Mouse (Mus musculus) macrophage (primary cell): ENCODE results near the gene Adamts3. TPM values are rescaled to one million over a fixed set of nuclear protein-coding genes. Genes with fewer than 3 reads are reported as not detected.

ENCODE experiments used
- H3K27ac ChIP-seq: fragments of 350-480 bp; formaldehyde crosslinking; 2 replicates; pipeline ENCODE4 v1.9.0; 2021
- H3K36me3 ChIP-seq: fragments of 350-480 bp; formaldehyde crosslinking; 2 replicates; pipeline ENCODE4 v1.9.0; 2021; ENCODE audit errors: inconsistent target
- H3K4me3 ChIP-seq: fragments of 350-480 bp; formaldehyde crosslinking; 2 replicates; pipeline ENCODE4 v1.9.0; 2021; ENCODE audit errors: inconsistent target
- H3K79me2 ChIP-seq: fragments of 350-480 bp; formaldehyde crosslinking; 2 replicates; pipeline ENCODE4 v1.9.0; 2021; ENCODE audit errors: inconsistent target
- WGBS: methylation state at CpG from one replicate; pipeline ENCODE4 v1.1.7; 2026; ENCODE audit warnings: inconsistent platforms; ENCODE audit not compliant: missing documents; 5-methylcytosine and 5-hydroxymethylcytosine counted together
- polyA plus RNA-seq: library from polyadenylated mRNA; stranded (reverse); fragments of 250-400 nt; gene quantifications from 3 replicates; pipeline ENCODE4 v1.2.4, GENCODE M21; 2018; ENCODE audit warnings: inconsistent platforms

Gene Adamts3
- polyA plus RNA-seq, 1 experiment from 2014 or later = not detected

DNA sequence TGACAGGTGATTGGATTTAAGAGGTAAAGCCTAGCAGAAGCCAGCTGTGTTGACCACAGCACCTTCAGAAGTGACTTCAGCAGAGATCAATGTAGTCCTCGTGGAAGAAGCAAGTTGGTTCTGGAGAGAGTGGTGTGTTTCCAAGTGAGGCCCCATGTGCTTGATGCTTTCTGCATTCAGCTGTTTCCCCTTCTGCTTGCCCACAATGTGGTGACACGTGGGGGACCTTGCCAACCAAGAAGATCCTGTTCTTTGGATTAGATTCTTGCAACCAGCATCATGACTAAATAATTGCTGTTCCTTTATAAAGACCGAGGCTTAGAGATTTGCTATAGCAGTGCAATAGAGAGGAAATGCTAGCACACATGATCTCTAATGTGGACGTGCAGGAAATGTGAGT is 105.7 kb downstream of the Adamts3 start:
- Histone ChIP-seq H3K79me2 (no peaks in the 10 kb centered on the region), H3K4me3 (no peak overlapping the region), H3K27ac (no peak overlapping the region), H3K36me3 (no peaks in the 10 kb centered on the region)
- 36% methylated on average over 4 of the region's 4 CpGs for WGBS

DNA sequence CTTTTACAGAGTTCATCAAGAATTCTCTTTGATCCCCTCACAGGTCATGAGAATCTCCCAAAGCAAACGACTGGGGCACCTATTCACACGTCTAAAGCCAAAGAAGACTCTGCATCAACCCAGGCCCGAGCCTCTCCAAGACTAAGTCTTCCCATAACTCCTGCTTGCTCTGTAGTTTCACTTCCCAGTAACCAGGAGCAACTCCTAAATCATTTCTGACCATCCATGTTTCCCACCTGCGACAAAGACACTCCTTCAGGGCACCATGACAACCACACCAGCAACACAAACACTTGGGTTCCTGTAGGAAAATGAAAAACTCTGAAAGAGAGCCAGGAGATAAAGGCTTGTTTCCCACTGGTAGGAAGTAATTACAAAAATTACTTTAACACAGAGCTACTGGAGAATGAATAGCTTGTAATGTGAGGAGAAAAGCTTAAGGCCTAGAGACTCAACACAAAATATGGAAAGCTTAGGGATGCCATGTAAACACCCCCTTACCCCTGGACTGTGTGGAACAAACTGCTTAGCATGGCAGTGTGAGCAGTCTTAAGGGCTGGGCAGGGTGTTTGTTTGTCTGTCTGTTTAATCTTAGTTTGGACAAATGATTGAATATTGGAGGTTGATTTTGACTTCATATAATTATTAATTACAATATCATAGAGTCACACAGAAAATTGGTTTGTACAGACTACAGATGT is 112.3 kb downstream of the Adamts3 start:
- WGBS = 91% methylated on average over 4 of the region's 4 CpGs
- Histone ChIP-seq H3K79me2 (no peaks in the 10 kb centered on the region), H3K27ac (no peak overlapping the region), H3K4me3 (no peak overlapping the region), H3K36me3 (no peaks in the 10 kb centered on the region)

DNA sequence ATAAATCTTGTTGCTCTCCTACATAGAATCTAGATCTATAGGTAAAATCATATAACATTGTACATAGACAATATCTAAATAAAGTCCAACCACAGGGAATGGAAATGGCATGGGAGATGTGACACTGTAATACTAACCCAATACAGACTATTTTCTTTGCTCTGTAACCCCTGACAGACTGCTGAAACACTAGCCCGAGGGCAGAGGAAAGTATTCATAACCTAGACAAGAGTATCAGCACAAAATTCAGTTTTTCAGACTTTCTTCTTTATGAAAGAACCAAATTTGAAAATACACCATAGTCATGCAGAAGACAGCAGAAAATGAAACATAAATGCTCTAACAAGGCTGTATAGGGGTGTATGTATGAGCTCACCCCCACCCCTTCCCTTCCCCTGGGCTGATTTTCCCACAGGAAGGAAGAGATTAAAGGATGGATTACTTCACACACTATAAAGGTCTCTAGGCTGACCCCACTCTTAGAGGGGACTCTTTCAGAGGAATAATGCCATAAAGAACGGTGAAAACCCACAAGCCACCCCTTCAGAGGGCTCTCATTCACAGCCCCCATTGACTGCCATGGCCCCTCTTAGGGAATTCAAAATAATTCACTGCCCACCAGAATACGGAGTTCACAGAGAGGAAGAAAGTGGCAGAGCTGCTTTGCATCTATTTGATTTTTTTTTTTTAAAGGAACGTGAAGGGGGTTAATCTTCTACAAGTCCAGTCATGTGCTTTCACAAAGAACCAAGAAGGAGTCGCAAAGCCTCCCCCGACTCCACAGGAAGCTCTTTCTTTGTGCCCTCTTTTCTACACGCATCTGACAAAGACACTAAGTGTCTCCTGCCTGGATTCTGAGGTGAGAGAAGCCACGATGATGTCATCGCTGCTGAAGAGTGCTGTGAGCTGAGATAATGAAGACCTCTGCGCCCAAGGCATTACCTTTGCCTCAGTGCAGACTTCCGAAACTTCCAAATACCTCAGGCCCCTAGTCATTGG is 119.6 kb downstream of the Adamts3 start:
- no peak overlapping the region for H3K27ac ChIP-seq
- no peaks in the 10 kb centered on the region for H3K36me3 ChIP-seq
- 55% methylated on average over 11 of the region's 11 CpGs for WGBS
- H3K4me3 ChIP-seq = no peak overlapping the region
- H3K79me2 ChIP-seq = no peaks in the 10 kb centered on the region

DNA sequence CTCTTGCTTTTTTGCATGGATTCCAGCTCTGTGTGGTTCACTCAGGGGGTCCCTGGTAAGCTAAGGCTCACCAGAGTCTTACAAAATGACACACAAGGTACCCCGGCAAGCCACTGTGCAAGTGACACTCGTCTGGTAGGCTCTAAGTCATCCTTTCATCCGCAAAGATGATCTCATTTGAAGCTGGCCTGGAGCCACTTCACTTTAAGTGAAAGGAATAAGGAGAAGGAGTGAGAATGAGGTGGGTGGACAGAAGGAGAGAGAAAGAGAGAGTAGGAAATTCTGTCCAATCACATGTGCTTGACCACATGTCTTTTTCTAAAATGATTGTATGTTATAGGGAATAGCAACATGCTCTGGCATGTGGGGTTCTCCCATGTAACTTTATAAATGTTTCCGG is 122.8 kb downstream of the Adamts3 start:
- H3K27ac ChIP-seq = no peak overlapping the region
- no peaks in the 10 kb centered on the region for H3K79me2 ChIP-seq
- whole genome bisulfite sequencing = 86% methylated on average over 4 of the region's 4 CpGs
- no peaks in the 10 kb centered on the region for H3K36me3 ChIP-seq
- no peak overlapping the region for H3K4me3 ChIP-seq

DNA sequence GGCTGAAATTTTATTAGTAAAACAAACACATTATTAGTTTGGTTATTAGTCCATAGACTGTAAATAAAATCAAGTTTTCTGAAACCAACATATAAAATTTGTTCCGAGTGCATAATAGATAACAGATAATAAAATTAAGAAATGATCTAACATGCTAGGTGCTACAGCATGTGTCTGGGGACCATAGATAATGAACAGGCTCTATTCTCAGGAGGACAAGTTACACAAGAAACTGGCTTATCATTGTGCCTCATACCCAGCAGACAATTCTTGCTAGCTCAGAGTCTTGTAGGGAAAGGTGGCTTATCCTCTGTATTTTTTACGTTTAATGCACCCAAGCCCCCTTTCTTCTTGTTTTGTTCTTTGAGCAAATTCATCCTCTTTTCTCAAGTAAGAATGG is 131.3 kb downstream of the Adamts3 start:
- no peaks in the 10 kb centered on the region for H3K36me3 ChIP-seq
- no peak overlapping the region for H3K27ac ChIP-seq

DNA sequence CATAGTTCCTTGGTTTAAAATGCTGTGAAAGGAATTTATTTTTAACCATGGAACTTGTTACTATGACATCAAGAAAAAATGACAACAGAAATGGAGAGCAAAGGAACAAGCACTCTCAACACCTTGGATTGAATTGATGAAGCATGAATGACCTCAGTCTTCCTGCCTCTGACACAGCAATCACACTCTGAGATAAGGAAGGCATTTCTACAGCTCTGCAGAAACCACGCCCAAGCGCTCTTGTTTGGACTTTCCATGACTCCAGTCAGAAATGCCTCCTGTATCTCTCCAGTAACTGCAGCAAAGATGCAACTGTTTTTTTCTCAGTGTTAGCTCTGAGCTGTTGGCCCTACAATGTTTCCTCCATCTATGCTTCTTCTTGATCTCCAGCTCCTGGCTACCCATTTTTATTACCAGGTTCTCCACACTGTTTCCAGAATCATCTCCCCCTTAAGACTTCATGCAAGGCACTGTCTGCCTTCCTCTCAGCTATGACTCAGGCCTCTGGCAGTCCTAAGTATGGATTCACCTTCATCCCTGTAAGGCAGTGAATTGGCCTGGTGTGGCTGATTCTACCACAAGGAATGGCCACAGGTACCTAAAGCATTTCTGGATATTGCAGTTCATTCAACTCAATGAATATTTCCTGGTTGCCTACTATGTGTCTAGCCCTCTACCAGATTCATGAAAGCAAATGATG is 134.8 kb downstream of the Adamts3 start:
- 88% methylated on average over 2 of the region's 2 CpGs for WGBS
- H3K36me3 ChIP-seq = no peaks in the 10 kb centered on the region
- no peaks in the 10 kb centered on the region for H3K79me2 ChIP-seq
- no peak overlapping the region for H3K27ac ChIP-seq
- no peak overlapping the region for H3K4me3 ChIP-seq

More for the DNA sequence above, 131.3 kb downstream of the Adamts3 start:
- 84% methylated on average over 2 of the region's 2 CpGs for WGBS
- Histone ChIP-seq H3K79me2 (no peaks in the 10 kb centered on the region), H3K4me3 (no peak overlapping the region)

DNA sequence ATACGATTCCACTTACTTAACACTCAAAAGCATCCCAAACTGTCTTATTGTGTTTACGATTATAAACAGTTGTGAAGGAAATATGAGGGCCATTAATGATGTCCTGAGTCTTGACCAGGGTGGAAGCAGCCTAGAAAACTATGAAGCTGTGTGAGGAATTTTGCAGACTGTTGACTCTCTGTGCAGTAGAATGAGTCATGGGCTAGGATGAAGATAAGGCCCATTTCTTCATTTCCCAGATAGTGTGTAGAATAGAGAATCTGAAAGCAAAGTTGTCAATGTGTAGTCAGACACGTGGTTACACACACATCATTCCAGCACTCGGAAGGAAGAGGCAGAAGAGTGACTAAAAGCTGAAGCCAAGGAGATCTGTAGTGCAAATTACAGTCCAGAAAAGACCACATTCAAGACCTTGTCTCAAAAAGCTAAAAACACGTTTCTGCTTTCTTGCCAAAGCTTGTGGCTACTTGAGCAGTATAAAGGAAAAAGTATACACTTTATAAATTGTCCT is 135.9 kb downstream of the Adamts3 start:
- 87% methylated on average over 5 of the region's 5 CpGs for WGBS
- Histone ChIP-seq H3K4me3 (no peak overlapping the region), H3K36me3 (no peaks in the 10 kb centered on the region), H3K79me2 (no peaks in the 10 kb centered on the region), H3K27ac (no peak overlapping the region)

DNA sequence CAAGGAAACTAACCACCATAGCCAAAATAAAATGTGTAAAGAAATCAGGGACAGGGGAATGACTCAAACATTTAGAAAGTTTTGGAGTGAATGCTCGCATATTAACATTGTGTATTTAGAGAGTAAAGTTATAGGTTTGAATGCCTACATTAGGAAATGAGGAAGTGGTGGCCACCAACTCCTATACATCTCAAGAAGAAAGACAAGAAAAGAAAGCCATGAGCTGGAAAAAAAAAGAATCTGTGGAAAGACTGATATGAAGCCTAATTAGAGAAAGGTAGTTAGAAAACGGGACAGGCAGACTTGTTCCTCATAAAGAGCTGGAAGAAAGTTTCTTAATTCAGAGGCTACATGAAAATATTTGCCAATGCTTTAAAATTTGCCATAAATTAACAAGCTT is 138.0 kb downstream of the Adamts3 start:
- H3K4me3 ChIP-seq = no peak overlapping the region
- H3K79me2 ChIP-seq = no peaks in the 10 kb centered on the region
- 93% methylated on average over 2 of the region's 2 CpGs for WGBS
- H3K27ac ChIP-seq = no peak overlapping the region
- no peaks in the 10 kb centered on the region for H3K36me3 ChIP-seq

DNA sequence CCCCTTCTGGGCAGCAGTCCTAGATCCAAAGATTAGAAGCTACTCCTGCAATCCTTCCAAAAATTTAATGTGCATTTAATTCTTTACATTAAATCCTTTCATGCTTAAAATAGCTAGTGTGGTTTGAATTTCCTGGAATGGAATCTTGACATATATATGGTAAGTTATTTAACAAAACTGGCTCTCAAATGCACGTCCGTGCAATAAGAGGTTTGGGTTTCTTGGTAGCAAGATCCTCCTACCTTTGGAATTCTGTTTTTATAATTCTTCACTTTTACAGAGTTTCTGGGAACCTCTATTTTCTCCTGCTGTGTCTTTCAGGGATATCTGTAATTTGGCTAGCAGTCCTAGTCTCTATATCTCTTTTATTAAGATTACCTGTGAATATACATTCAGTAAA is 148.4 kb downstream of the Adamts3 start:
- Histone ChIP-seq H3K4me3 (no peak overlapping the region), H3K36me3 (no peaks in the 10 kb centered on the region), H3K27ac (no peak overlapping the region), H3K79me2 (no peaks in the 10 kb centered on the region)
- 84% methylated on average over 2 of the region's 2 CpGs for WGBS

DNA sequence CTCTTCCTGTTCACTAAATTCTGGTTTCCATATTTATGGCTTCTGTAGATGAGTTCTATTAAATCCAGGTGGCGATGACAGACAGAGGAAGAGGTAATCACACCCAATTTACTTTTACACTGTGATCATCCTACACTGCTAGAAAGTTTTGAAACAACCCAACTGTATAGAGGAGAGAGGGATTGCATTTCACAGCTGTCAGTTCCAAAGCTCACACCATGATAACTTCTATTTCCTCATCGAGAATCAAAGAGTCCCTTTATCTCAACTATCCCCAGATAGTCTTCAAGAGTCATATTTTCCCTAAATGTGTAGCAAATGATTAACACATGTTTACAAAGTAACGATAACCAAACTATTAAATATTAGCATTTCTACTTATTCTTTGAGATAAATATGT is 152.7 kb downstream of the Adamts3 start:
- H3K36me3 ChIP-seq = no peaks in the 10 kb centered on the region
- 91% methylated on average over 3 of the region's 3 CpGs for WGBS
- H3K27ac ChIP-seq = no peak overlapping the region
- H3K4me3 ChIP-seq = no peak overlapping the region
- H3K79me2 ChIP-seq = no peaks in the 10 kb centered on the region

DNA sequence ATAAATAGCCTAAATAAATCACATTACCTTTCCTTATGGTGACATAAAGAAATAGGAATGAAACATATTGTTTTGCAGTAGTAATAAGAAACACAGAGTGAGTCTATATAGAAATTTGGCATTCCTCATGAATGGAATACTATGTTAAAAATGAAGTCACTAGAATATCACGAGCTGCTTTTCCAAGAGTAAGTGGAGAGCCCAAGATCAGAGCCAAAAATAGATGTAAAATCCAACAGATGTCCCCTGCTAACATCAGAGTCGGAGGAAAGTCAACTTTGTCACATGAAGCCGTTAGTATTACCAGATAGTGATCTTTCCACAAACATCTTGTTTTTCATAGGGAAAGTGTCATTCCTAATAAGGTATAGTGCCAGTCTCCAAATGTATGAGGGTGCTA is 155.0 kb downstream of the Adamts3 start:
- 77% methylated on average over 3 of the region's 3 CpGs for WGBS
- H3K36me3 ChIP-seq = no peaks in the 10 kb centered on the region
- no peak overlapping the region for H3K4me3 ChIP-seq
- H3K27ac ChIP-seq = no peak overlapping the region
- H3K79me2 ChIP-seq = no peaks in the 10 kb centered on the region

DNA sequence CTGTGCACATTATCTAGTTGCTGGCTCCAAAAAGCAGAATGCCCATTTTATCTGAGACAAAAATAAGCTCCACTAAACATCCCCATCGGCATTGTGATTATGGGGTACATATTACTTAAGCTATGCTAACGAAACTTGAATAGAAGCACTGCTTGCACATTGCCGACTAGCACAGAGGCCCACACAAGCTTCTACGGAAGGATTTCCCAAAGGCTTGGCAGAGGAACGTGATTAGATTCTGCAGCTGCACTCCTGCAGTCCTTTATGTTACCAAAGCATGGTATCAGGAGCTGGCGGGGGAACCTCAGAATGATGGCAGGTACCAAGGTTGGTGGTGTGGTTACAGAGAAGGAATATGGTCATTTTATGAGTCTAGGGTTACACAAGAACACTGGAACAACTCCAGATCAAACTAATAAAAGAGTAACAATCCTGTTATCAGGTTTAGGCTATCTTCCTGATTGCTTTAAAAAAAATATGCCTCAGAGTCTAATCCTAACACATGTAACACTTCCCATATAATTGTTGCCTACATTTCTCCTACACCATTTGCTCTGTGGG is 155.6 kb downstream of the Adamts3 start:
- H3K27ac ChIP-seq = no peak overlapping the region
- no peak overlapping the region for H3K4me3 ChIP-seq
- 94% methylated on average over 6 of the region's 6 CpGs for WGBS
- no peaks in the 10 kb centered on the region for H3K79me2 ChIP-seq
- no peaks in the 10 kb centered on the region for H3K36me3 ChIP-seq

DNA sequence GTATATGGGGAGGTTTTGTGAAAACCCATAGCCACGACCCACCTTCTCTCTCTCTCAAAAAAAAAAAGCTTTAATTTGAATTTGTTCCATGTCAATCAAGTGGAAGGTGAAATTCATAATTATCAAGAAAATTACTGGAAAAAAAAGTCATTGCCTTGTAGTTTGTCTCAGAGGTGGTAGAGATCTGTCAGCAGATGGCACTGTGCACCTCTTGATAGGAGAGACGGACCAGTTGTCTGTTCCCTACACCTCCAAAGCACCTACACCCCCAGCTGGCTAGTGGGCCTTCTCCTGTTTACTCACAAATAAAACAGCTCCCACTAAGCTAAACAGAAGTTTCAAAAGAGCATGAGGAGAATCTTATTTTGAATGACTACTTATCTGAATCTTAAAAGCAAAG is 168.6 kb downstream of the Adamts3 start:
- WGBS = 80% methylated on average over 2 of the region's 2 CpGs
- no peaks in the 10 kb centered on the region for H3K36me3 ChIP-seq
- no peaks in the 10 kb centered on the region for H3K79me2 ChIP-seq
- no peak overlapping the region for H3K27ac ChIP-seq
- no peak overlapping the region for H3K4me3 ChIP-seq

DNA sequence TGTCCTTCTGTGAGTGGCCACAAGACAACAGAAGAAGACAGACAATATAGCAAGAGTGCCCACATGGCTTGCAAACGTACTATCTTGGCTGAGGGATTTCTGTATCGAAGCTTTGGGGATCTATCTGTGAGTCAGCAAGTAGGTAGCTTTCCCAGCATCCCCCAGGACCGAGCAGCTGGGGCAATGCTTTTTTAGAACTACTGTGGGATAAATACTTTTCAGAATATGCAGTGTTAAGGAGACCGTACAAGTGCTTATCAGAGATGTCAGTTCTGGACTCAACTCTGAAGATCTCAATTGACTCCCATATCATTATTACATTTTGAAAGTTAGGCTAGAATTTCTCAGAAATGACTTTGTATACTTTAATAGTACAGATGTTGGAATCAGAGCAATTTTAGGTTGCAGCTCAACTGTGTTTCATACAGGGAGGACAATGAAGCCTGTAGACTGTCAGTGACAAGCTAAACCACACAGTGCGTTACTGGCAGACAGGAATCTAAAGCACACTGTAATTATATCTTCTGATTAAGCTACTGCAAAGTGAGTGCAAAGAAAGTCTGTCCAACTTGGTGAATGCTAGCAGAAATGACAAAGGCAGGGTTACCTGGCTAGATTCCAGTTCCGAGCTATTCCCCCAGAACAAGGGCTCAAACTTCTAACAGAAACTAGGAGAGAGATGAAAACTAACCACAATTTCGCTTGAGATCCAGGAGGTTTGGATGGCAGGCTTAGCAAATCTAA is 171.8 kb downstream of the Adamts3 start:
- 88% methylated on average over 7 of the region's 7 CpGs for WGBS

More for the DNA sequence above, 171.8 kb downstream of the Adamts3 start:
- no peak overlapping the region for H3K27ac ChIP-seq
- no peak overlapping the region for H3K4me3 ChIP-seq
- H3K36me3 ChIP-seq = no peaks in the 10 kb centered on the region
- H3K79me2 ChIP-seq = no peaks in the 10 kb centered on the region
